Mouse (Mus musculus): ENCODE measurements around the gene Syngap1.

DNA sequence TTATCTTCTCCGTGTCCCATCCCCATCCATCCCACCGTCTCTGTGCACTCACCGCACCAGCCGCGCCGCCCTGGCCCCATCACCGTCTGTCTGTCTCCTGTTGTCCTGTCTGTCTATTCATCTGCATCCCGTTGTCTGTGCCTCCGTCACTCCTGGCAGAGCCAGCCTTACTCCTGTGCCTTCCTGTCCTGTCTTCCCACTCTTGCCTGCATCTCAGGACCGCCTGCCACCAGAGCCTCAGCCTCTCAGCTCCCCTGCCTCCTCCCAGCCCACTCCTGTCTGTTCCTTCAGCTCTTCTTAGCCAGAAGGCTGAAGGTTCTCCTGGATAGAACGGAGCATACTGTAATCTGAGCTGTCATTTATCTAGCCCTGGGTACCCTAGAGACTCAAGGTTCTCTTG is 25.9 kb downstream of the Syngap1 start:
- TF ChIP-seq CTCF (IDR thresholded peaks at IDR 0.05; ENCODE audit: low read depth) (no peak), EP300 (IDR thresholded peaks at IDR 0.05; ENCODE audit: low read depth) (no peak)

All from liver, embryonic 14.5 days (tissue).